Mouse (Mus musculus) liver, embryonic 12.5 days (tissue): ENCODE results near the gene Scrn2. TPM values are rescaled to one million over a fixed set of nuclear protein-coding genes. Genes with fewer than 3 reads are reported as not detected.
A peak's percentile ranks its signal among the peaks of the same experiment; 100 is the strongest.

ENCODE experiments used
- ATAC-seq: fragments of 200-750 bp; cut with Nextera tagmentation; 2 replicates; pipeline ENCODE4 v1.8.0; 2017; ENCODE audit warnings: moderate number of reproducible peaks, mild to moderate bottlenecking, moderate library complexity
- H3K27ac ChIP-seq: fragments of 300-500 bp; sonication (generic); 2 replicates; pipeline ENCODE4 v1.5.1; 2016; ENCODE audit warnings: mild to moderate bottlenecking
- H3K27me3 ChIP-seq: fragments of 300-500 bp; sonication (generic); replicated peaks from 2 replicates; pipeline ENCODE4 v1.6.1; 2016; ENCODE audit warnings: mild to moderate bottlenecking, moderate library complexity
- H3K36me3 ChIP-seq: fragments of 300-500 bp; sonication (generic); 2 replicates; pipeline ENCODE4 v1.6.1; 2016; ENCODE audit warnings: mild to moderate bottlenecking, moderate library complexity
- H3K4me1 ChIP-seq: fragments of 300-500 bp; sonication (generic); 2 replicates; pipeline ENCODE4 v1.6.1; 2016
- H3K4me2 ChIP-seq: fragments of 300-500 bp; sonication (generic); 2 replicates; pipeline ENCODE4 v1.6.1; 2016; ENCODE audit warnings: mild to moderate bottlenecking, moderate library complexity
- H3K4me3 ChIP-seq: fragments of 300-500 bp; sonication (generic); 2 replicates; pipeline ENCODE4 v1.5.1; 2016; ENCODE audit warnings: mild to moderate bottlenecking, moderate library complexity
- H3K9ac ChIP-seq: fragments of 300-500 bp; sonication (generic); 2 replicates; pipeline ENCODE4 v1.6.1; 2016; ENCODE audit warnings: mild to moderate bottlenecking, moderate library complexity
- H3K9me3 ChIP-seq: fragments of 300-500 bp; sonication (generic); replicated peaks from 2 replicates; pipeline ENCODE4 v1.6.1; 2016; ENCODE audit warnings: mild to moderate bottlenecking, moderate library complexity
- WGBS: fragments of 180-500 bp; shearing (Covaris S2); methylation state at CpG from one replicate; pipeline ENCODE4 v1.1.7; 2016; ENCODE audit not compliant: insufficient replicate concordance; 5-methylcytosine and 5-hydroxymethylcytosine counted together
- polyA plus RNA-seq: library from polyadenylated mRNA; unstranded; fragments of >200 nt; fragmentation: Nextera tagmentation; extraction: Ambion mirVana; gene quantifications from 2 replicates; pipeline ENCODE4 v1.2.1, GENCODE M21; 2016

Scrn2 gene
- polyA plus RNA-seq, 1 experiment from 2014 or later = 11.0 TPM

GRCm38 (mm10) chr11:96995836-96996772 is 33.6 kb upstream of the Scrn2 start:
- Histone ChIP-seq H3K4me3 (no peak overlapping the region), H3K4me2 (no peak overlapping the region), H3K9ac (no peak overlapping the region), H3K36me3 (no peaks in the 10 kb centered on the region), H3K27me3 (peaks cover 98% of the 10 kb centered on the region), H3K9me3 (no peaks in the 10 kb centered on the region), H3K27ac (no peak overlapping the region), H3K4me1 (peaks cover 34% of the 10 kb centered on the region)
- ATAC-seq = no peak
- 42% methylated on average over 15 of the region's 15 CpGs for WGBS

- 21% methylated on average over 17 of the region's 17 CpGs for WGBS
- peak overlapping the region; percentile 36 for H3K4me3 ChIP-seq
- H3K27ac ChIP-seq = no peak overlapping the region
- H3K27me3 ChIP-seq = peaks cover 99% of the 10 kb centered on the region
- H3K9ac ChIP-seq = peak overlapping the region; percentile 44; the same call in 1 of the 2 replicates
- H3K4me1 ChIP-seq = peaks cover 34% of the 10 kb centered on the region
- H3K36me3 ChIP-seq = no peaks in the 10 kb centered on the region
- ATAC-seq = no peak
- no peaks in the 10 kb centered on the region for H3K9me3 ChIP-seq
- H3K4me2 ChIP-seq = peak overlapping the region; percentile 55
Observed at GRCm38 (mm10) chr11:96996773-96997379, 32.9 kb upstream of the Scrn2 start.

- Histone ChIP-seq H3K36me3 (no peaks in the 10 kb centered on the region), H3K4me1 (peaks cover 29% of the 10 kb centered on the region), H3K27me3 (peaks cover 99% of the 10 kb centered on the region), H3K9me3 (no peaks in the 10 kb centered on the region), H3K4me3 (peak overlapping the region; percentile 36), H3K27ac (no peak overlapping the region), H3K9ac (peak overlapping the region; percentile 44; the same call in 1 of the 2 replicates), H3K4me2 (peak overlapping the region; percentile 55)
- ATAC-seq = no peak
- 12% methylated on average over 30 of the region's 30 CpGs for WGBS
Observed at GRCm38 (mm10) chr11:96997380-96997956, 32.3 kb upstream of the Scrn2 start.

DNA sequence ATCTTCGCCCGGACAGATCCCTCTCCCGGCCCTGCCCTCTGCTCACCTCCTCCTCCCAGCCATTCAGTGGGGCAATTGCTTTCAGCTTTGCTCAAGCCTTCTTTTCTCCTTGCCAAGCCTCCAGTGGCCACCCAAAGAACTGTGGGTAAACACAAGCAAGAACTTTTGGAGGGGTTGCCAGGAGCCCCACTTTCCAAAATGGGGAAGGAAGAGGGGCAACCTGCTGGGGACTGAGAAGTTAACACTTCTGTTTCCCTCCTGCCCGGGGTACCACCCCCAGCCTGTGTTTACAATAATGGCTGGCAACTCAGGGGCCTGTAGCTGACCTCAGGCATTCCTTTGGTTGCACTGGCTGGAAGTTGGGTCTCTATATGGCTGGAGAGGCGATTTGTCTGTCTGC is 26.6 kb upstream of the Scrn2 start:
- Histone ChIP-seq H3K4me1 (peaks cover 8% of the 10 kb centered on the region), H3K4me2 (no peak overlapping the region), H3K4me3 (no peak overlapping the region), H3K9ac (no peak overlapping the region), H3K9me3 (no peaks in the 10 kb centered on the region), H3K27me3 (peaks cover 89% of the 10 kb centered on the region), H3K36me3 (no peaks in the 10 kb centered on the region), H3K27ac (no peak overlapping the region)
- no peak for ATAC-seq
- WGBS = 32% methylated on average over 5 of the region's 5 CpGs

DNA sequence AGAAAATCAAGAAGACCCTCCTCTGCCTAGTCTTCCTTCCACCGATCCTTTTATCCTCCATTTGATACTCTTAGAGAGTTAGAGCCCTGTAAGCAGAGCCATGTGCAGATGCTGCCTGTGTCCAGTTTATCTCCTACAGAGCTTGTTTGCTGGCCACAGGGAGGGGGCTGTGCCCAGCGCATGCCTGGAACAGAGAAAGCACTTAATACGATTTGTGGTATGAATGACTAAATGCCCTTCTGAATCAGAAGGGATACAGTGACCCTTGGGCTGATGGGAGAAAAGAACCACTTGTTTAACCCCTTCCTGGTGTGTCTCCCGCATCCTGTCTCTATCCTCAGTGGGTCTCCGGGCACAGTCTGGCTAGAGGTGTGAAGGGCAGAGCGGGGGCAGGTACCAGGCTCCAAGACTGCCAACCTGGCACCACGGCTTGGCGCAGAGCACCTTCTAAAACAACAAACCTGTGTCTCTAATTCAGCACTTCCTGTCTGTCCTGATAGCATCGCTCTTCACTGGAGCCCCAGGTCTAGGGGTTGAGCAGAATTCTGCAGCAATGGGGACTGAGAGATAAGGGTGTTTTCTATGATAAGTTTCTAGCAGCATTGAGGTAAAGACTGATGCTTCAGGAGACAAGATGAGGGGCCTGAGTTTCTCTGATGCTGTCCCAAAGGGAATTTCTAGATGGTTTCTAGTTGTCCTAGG is 22.5 kb upstream of the Scrn2 start:
- no peak overlapping the region for H3K4me3 ChIP-seq
- H3K9me3 ChIP-seq = no peaks in the 10 kb centered on the region
- no peak for ATAC-seq
- peaks cover 89% of the 10 kb centered on the region for H3K27me3 ChIP-seq
- 46% methylated on average over 9 of the region's 9 CpGs for WGBS
- no peak overlapping the region for H3K4me2 ChIP-seq
- H3K27ac ChIP-seq = no peak overlapping the region
- H3K4me1 ChIP-seq = peaks cover 8% of the 10 kb centered on the region
- no peak overlapping the region for H3K9ac ChIP-seq
- H3K36me3 ChIP-seq = no peaks in the 10 kb centered on the region

DNA sequence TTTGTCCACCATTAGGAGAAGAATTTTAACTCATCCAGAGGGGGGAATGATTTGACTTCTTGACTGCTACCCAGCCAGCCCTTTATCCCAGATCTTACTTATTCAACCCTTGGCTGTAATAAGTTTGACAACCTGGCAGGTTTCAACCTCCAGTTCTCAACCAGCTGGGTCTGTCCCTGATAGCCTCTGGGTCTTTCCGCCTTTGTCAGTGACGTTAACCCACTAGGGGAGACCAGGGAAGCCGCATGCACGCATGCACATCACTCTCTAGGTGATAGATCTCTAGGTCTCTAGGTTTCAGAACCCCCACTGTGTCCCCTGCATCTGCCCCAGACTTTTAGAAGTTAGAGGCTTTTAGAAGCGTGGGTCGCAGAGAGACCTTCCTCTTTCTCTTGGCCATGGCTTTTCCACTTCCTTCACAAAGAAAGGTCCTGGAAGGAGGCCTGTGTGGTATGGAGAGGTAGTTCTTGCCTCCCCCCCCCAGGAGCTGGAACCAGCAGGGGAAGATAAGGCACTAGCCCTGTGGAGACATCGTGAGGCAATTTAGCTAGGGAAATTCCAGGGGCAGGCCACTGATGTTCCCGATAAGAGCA is 20.4 kb upstream of the Scrn2 start:
- Histone ChIP-seq H3K9me3 (no peaks in the 10 kb centered on the region), H3K9ac (no peak overlapping the region), H3K4me1 (peaks cover 8% of the 10 kb centered on the region), H3K27ac (no peak overlapping the region), H3K36me3 (no peaks in the 10 kb centered on the region), H3K4me2 (no peak overlapping the region), H3K27me3 (peaks cover 89% of the 10 kb centered on the region), H3K4me3 (no peak overlapping the region)
- no peak for ATAC-seq
- 18% methylated on average over 8 of the region's 8 CpGs for WGBS

DNA sequence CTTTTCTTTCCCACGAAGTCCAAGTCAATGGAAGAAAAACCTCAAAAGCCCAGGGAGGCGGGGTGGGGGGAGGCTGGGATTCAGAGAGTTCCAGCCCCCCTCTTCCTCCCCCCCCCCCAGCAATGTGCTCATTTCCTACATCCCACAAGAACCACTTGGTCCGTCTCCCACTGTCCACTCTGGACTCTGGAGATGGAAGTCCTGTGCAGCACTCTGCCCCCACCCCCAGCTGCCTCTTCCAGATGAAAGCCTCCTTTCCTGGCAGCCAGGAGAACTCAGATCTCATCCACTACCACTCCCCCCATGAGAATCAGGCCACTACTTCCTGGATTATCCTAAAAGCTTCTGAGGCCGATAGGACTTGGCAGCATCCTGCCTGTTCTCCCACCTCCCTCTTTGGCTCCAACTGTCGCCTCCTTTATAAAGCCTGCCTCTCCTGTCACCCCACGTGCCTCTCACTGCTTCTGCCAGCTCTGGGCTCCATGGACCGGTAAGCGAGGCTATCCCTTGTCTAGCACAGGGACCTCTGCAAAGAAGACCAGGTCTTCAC is 16.5 kb upstream of the Scrn2 start, which contains the start of gene Sp6:
TSS of gene Sp6 (plus strand) at position 274 of the 550 bp plus-strand sequence.
- Histone ChIP-seq H3K9ac (no peak within 1 kb of the TSS), H3K9me3 (no peaks in the 10 kb centered on the region), H3K27me3 (peaks cover 98% of the 10 kb centered on the region), H3K4me2 (no peak within 1 kb of the TSS), H3K4me3 (no peak within 1 kb of the TSS), H3K27ac (no peak within 1 kb of the TSS), H3K36me3 (no peaks in the 10 kb centered on the region), H3K4me1 (0 out of 2 replicates have a peak, but pooled peaks cover 4% of the 10 kb centered on the region)
- 35% methylated on average over 8 of the region's 8 CpGs for WGBS
- no peak for ATAC-seq

DNA sequence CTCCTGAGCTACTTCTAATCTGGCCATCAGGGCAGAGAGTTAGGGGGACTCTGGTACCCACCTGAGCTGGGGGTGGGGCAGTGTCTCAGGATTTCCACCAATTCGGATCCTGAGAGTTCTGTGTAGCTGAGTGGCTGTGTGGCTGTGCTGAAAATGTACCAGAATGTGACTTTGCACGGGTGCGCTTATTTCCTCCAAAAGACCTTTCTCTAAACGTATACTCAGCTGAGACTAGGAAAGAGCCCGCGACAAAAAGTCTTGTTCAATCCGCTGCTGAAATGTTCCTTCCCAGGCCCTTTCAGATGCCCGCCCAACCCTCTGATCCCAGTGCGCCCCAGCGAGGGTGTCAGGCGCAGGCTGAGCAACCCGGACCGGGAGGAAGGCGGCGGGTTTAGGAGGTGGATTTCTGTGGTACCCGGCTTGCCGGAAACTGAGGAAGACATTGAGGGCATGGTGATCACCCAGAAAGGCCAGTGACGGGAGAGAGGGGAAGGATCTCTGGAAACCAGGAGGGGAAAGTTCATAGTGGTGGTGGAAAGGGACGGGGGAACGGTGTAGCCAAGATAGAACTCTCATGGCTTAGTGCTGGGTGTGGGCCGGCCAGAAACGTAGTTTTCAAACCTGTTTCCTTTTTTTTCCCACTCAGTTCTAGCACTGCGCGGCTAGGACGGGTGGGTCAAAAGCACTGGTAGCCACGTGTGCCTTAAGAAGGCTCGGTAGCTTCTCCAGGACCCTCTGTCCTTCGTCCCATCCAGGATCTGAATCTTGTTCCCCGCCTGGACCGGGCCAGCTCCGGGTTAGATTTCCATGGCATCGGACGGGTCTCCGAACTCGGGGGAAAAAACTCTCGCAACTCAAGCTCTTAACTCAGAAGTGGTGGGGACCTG is 11.8 kb upstream of the Scrn2 start:
- Histone ChIP-seq H3K9ac (no peak overlapping the region), H3K4me2 (peak overlapping the region; percentile 56), H3K27ac (no peak overlapping the region), H3K27me3 (peaks cover 98% of the 10 kb centered on the region), H3K4me3 (peak overlapping the region; percentile 28; the same call in 1 of the 2 replicates), H3K9me3 (no peaks in the 10 kb centered on the region), H3K4me1 (peaks cover 30% of the 10 kb centered on the region), H3K36me3 (no peaks in the 10 kb centered on the region)
- 2% methylated on average over 36 of the region's 36 CpGs for WGBS
- no peak for ATAC-seq

- Histone ChIP-seq H3K9ac (0 out of 2 replicates have a peak overlapping the region, but pooled peaks have one; percentile 2), H3K4me3 (peak overlapping the region; percentile 28; the same call in 1 of the 2 replicates), H3K36me3 (no peaks in the 10 kb centered on the region), H3K4me1 (peaks cover 30% of the 10 kb centered on the region), H3K9me3 (no peaks in the 10 kb centered on the region), H3K27ac (no peak overlapping the region), H3K27me3 (peaks cover 98% of the 10 kb centered on the region), H3K4me2 (peak overlapping the region; percentile 56)
- no peak for ATAC-seq
- 2% methylated on average over 68 of the region's 68 CpGs for WGBS
Observed at GRCm38 (mm10) chr11:97018583-97019344, 11.0 kb upstream of the Scrn2 start.

- H3K4me3 ChIP-seq = 0 out of 2 replicates have a peak overlapping the region, but pooled peaks have one; percentile 28
- H3K27ac ChIP-seq = no peak overlapping the region
- ATAC-seq = no peak
Observed at GRCm38 (mm10) chr11:97019345-97019708, 10.4 kb upstream of the Scrn2 start.

More at GRCm38 (mm10) chr11:97019345-97019708, 10.4 kb upstream of the Scrn2 start:
- Histone ChIP-seq H3K4me1 (peaks cover 30% of the 10 kb centered on the region), H3K9ac (no peak overlapping the region), H3K9me3 (no peaks in the 10 kb centered on the region), H3K4me2 (peak overlapping the region; percentile 56; the same call in 1 of the 2 replicates), H3K27me3 (peaks cover 98% of the 10 kb centered on the region), H3K36me3 (no peaks in the 10 kb centered on the region)
- WGBS = 9% methylated on average over 13 of the region's 13 CpGs
